Mouse (Mus musculus) brain, embryonic 14.5 days (tissue): ENCODE measurements around the gene Coq10a.

Source experiments
- CTCF ChIP-seq: fragments of 200-500 bp; IDR thresholded peaks from 2 replicates; pipeline ENCODE4 v1.5.1; 2012; ENCODE audit warnings: inconsistent platforms, mild to moderate bottlenecking, moderate library complexity, borderline replicate concordance; ENCODE audit not compliant: insufficient read depth, insufficient read length; ENCODE audit errors: extremely low read depth
- POLR2A ChIP-seq: fragments of 200-500 bp; IDR thresholded peaks from 2 replicates; pipeline ENCODE4 v1.6.1; 2012; ENCODE audit warnings: mild to moderate bottlenecking, inconsistent platforms, borderline replicate concordance; ENCODE audit not compliant: poor library complexity, insufficient read depth, insufficient read length, severe bottlenecking; ENCODE audit errors: extremely low read depth

- TF ChIP-seq POLR2A, result no peak
- TF ChIP-seq CTCF, result no peak
These were observed 3.3 kb upstream of the Coq10a start for GRCm38 (mm10) chr10:128372142-128372541.
